Mouse (Mus musculus) right cerebral cortex, postnatal 25 days (tissue): Measurements from ENCODE around the gene Nisch.

Experiments
- DNase-seq: peaks from one replicate; pipeline ENCODE4 v3.0.0; 2022

Nisch gene

DNA sequence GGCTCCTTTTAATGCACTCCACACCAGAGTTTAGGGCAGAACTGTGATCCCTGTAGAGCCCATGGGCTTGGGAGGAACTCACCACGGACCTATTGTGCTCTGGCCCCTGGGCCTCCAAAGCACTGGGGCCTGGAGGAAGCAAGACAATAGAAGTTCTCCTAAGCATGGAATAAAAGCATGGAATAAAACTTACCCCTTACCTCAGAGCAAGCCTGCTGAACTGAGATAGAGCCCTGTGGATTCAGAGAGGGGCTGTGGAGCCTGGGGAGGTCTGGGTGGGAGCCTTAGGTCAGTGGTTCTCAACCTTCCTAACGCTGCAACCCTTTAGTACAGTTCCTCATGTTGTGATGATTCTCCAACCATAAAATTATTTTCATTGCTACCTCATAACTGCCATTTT lies at the start of gene Nisch:
Nisch (minus strand) TSS at position 101 of the 400 bp plus-strand sequence.
- DNase-seq, result no peak

DNA sequence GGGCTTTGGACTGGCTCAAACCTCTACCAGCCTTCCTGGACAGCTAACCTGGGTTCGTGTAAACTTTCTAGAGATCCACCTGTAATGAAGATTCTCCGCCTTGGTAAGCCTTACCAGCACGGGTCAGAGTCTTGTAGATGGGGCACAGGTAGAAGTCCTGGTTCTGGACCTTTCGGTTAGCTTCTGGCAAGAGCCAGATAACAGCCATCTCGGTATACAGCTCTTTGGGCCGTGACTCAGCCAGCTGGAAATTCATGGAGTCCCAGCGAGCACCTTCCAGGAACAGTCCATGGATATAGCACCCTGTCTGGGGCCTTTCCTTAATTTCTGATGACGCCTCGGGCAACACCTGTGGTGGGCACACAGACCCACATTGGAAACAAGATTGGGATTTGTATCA lies 44.2 kb upstream of the Nisch start:
- no peak for DNase-seq

DNA sequence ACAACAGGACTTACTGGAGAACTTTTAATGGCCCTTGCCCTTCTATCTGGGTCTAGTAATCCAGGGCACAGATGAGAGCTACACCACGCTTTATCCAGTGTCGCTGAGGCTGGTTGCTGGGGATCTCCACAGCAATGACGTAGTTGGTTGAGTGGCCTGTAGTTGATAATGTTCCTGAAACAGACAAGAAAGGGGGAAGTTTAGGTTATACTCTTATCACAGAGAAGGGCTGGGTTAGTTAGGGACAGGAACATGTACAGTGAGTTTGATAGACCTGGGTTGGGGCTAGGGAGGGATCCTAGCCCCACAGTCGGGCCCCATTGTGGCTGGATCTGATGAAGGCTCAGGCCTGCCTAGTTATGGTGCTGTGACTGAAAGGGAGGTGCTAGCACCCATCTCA lies 43.6 kb upstream of the Nisch start:
- no peak for DNase-seq

GRCm38 (mm10) chr14:31258476-31259050 lies 41.8 kb upstream of the Nisch start:
- no peak for DNase-seq

GRCm38 (mm10) chr14:31252091-31252490 lies 35.3 kb upstream of the Nisch start:
- no peak for DNase-seq

DNA sequence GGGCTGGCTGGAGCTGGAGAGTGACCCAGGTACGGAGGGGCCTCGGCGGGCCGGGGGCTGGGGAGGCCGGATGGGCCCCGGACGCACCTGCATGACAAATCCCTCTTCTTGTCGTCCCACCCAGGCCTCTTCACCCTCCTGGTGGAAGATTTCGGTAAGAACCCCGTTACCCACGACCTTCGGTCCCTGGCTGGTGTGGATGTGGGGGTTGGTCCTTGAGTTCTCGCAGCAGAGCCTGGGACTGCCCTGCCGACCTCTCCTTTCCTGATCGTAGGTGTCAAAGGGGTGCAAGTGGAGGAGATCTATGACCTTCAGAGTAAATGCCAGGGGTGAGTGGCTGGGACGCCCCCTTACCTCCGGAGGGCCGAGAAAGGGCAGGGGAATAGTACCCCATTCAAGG lies 34.9 kb upstream of the Nisch start:
- DNase-seq, result no peak

GRCm38 (mm10) chr14:31251084-31251604 lies 34.4 kb upstream of the Nisch start, which contains the start of the genes Phf7 and Bap1:
Gene Phf7 (minus strand): TSS chr14:31251317.
Gene Bap1 (plus strand): TSS chr14:31251450.
- peak; percentile 96 for DNase-seq

- no peak for DNase-seq
Observed at GRCm38 (mm10) chr14:31250222-31251083, 33.7 kb upstream of the Nisch start.

GRCm38 (mm10) chr14:31248396-31248795 lies 31.6 kb upstream of the Nisch start:
- DNase-seq, result no peak

DNA sequence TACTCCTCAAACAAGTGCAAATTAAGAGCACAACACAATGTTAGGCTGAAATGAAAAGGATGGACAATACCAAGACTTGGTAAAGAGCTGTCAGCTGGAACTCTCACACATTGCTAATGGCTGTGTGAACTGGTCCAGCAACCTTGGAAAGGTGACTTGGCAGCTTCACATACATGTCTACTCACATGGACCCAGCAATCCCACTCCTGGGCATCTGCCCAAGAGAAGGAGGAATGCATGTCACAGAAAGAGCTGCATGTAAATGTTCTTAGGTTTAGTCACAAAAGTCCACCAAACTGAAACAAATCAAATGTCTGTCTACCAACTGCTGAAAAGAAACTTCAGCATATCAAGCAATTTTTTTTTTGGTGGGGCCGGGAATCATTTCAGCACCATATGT lies 29.2 kb upstream of the Nisch start:
- no peak for DNase-seq

DNA sequence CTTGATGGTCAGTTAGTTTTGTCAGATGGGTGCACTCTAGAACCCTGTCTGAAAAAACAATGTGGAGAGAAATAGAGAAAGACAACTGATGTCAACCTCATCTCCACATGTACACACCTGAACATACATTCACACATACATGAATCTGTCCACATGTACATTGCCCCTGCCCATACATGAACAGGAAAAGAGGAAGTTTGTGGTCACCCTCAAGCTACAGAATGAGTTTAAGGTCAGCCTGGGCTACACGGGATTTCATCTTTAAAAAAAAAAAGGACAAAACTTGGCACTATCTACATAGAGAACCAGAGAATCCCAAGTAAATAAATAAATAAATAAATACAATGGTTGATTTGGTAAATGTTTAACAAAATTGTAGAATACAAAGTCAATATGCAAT lies 28.0 kb upstream of the Nisch start:
- DNase-seq, result no peak

- DNase-seq, result no peak
Observed at GRCm38 (mm10) chr14:31240528-31240927, 23.8 kb upstream of the Nisch start.

- no peak for DNase-seq
Observed at GRCm38 (mm10) chr14:31237101-31237882, 20.5 kb upstream of the Nisch start.

- DNase-seq, result peak; percentile 77
Observed at GRCm38 (mm10) chr14:31233996-31234591, 17.3 kb upstream of the Nisch start.

DNA sequence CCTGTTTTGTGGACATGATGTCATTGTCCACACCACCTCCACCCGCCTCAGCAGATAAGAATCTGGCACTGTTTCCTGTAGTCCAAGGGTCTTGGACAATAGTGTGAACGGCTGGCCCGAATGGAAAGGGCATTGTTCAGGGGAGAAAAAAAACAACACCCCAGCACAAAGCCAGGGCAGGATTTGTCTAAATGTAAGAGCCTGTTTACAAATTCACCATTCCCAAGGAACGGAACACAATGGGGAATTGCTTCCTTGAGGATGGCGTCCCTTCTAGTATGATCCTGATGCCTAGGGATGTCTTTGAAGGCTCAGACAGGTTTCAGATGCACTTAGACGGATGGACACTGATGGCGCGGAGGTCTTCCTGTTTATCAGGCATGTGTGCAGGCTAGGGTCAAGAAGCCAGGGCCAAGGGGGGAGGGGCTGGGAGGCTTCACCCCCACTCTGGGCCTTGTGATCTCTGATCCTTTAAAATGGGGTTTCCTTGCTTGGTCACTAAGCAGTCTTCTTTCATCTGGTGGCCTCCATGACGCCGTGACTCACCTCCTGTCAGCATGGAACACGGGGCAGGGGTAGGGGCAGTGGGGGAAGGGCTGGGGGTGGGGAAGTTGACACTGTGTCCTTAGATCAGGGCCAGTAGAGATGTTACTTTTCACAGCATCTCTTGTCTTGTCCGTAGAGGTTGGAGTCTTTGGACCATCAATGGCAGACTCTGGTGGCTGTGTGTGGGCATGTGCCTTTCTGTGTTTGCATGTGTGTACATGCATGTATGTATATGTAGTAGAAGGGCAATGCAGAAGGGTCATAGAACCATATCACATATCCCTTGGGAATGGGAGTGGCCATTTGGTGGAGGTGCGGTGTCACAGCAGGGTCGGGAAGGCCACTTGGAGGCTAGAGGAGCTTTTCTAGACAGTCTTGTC lies 16.6 kb upstream of the Nisch start:
- no peak for DNase-seq

DNA sequence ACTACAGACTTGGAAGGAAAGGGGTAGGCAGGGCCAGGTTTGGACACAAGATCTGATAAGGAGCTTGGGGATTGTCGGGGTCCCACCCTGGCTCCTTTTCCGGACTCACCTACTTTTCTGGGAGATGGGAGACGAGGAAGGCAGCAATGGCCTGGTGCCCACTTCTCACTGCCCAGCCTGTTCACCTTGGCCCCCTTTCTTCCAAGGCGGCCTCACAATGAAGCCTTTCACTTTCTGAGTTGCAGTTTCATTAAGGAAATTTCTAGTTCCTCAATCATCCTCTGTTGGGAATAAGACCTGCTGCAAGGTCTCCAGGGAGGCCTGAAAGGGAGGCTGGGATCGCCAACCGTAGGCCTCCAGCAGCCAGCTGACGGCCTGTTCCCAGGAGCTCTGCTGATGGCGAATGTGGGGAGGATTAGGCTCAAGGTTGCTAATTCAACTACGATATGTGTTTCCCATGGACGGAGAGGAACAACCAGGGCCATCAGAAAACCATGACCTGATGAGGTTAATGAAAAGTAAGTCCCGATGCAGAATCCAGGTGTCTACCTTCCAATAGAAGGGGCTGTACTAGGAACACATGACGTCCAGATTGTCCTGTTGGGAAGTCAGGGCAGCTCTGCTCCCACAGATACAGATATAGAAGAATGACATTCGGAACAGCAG lies 15.8 kb upstream of the Nisch start:
- no peak for DNase-seq

DNA sequence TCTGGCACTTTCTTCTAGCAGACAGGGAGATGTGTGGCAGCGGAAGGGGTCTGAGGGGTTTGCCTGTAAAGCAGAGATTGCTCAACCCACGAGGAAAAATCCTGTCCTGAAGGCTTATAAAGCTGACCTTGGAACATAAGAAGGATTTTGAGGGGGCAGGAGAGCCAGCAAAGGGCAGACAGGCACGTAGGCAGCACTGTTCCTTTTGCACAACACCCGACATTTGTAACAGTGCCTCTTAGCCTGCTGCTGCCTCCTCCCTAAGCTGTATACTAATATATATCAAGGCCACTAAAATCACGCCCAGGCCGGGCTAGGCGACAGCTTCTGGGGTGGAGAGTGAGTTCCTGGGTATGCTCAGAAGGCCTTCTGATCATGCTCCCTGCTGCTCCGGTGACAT lies 13.7 kb upstream of the Nisch start:
- DNase-seq, result no peak

DNA sequence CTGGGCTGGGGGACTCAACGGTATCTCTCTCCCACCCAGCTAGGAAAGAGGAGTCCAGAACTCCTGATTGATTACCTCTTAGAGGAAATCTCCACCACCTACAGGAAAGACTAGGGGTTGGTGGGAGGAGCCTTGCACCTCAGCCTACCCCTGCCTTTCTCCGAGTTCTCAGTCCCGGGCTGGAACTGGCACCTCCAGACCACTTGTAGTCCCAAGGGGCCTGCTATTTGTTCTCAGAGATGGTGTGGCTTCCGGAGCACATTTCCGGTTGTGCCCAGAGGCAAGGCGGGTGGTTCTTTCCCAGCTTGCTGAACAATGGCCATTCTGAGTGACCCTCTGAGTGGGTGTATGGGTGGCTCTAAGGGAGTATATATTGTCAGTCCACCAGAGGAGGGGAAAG lies 11.5 kb upstream of the Nisch start:
- no peak for DNase-seq

- DNase-seq, result peak; percentile 50
Observed at GRCm38 (mm10) chr14:31226978-31227377, 10.2 kb upstream of the Nisch start.

GRCm38 (mm10) chr14:31217666-31218065 lies 920 bp upstream of the Nisch start, which contains the start of gene Sema3g:
Gene Sema3g (plus strand): TSS chr14:31217860.
- no peak for DNase-seq
